Mouse (Mus musculus) cerebellum, postnatal 25 days (tissue): ENCODE results near the gene Elane.
"Not testable (repeated sequence)": the region's sequence is repeated elsewhere in the genome, so short reads cannot be mapped to it uniquely, and the experiment has no call there.

Experiments used
- DNase-seq, 2 experiments: peaks; one replicate each; pipeline ENCODE4 v3.0.0; 2021; ENCODE audit warnings: mixed read lengths in 2 of 2

Gene Elane

GRCm38 (mm10) chr10:79883297-79884084, 2.6 kb upstream of the Elane start:
- peak; percentile 87 to 91 for DNase-seq

GRCm38 (mm10) chr10:79884446-79884845, 1.6 kb upstream of the Elane start:
- peak in 1 of 2 experiments; percentile 69 for DNase-seq

GRCm38 (mm10) chr10:79884938-79885337, 1.1 kb upstream of the Elane start:
- DNase-seq = not testable (repeated sequence)

GRCm38 (mm10) chr10:79886611-79887010, 564 bp downstream of the Elane start:
- DNase-seq = no peak

- DNase-seq = no peak
Measured at GRCm38 (mm10) chr10:79889386-79889785, 3.3 kb downstream of the Elane start.

- no peak for DNase-seq
Measured at GRCm38 (mm10) chr10:79890670-79891069, 4.6 kb downstream of the Elane start, which contains the start of gene Cfd. Cfd (plus strand) TSS chr10:79890853.

- peak; percentile 87 to 93 for DNase-seq
Measured at GRCm38 (mm10) chr10:79892451-79893118, 6.5 kb downstream of the Elane start.

GRCm38 (mm10) chr10:79896306-79896705, 10.3 kb downstream of the Elane start:
- DNase-seq = peak in 1 of 2 experiments; percentile 28

- no peak for DNase-seq
Measured at GRCm38 (mm10) chr10:79896814-79897213, 10.8 kb downstream of the Elane start.

- DNase-seq = peak in 1 of 2 experiments; percentile 11
Measured at GRCm38 (mm10) chr10:79897316-79898245, 11.5 kb downstream of the Elane start.

- DNase-seq = no peak
Measured at GRCm38 (mm10) chr10:79900951-79901410, 14.9 kb downstream of the Elane start.

- DNase-seq = peak in 1 of 2 experiments; percentile 25
Measured at GRCm38 (mm10) chr10:79906712-79907111, 20.7 kb downstream of the Elane start.

GRCm38 (mm10) chr10:79907415-79907814, 21.4 kb downstream of the Elane start:
- DNase-seq = peak in 1 of 2 experiments; percentile 24

- DNase-seq = peak; percentile 96 to 97
Measured at GRCm38 (mm10) chr10:79908167-79909091, 22.4 kb downstream of the Elane start, which contains the start of gene Med16. Med16 (minus strand) TSS chr10:79908923.

- peak; percentile 40 to 65 for DNase-seq
Measured at GRCm38 (mm10) chr10:79909092-79909922, 23.3 kb downstream of the Elane start.

- DNase-seq = no peak
Measured at GRCm38 (mm10) chr10:79910556-79910955, 24.5 kb downstream of the Elane start, which contains the start of gene Gm26602. Gm26602 (plus strand) TSS chr10:79910856.

- no peak for DNase-seq
Measured at GRCm38 (mm10) chr10:79912412-79912811, 26.4 kb downstream of the Elane start.

- no peak for DNase-seq
Measured at GRCm38 (mm10) chr10:79914131-79914947, 28.3 kb downstream of the Elane start.

GRCm38 (mm10) chr10:79914948-79915596, 29.0 kb downstream of the Elane start:
- no peak for DNase-seq
